Mouse (Mus musculus): ENCODE measurements at regions not wholly inside any gene's neighbourhood (a gene's known extent, or its start where the extent isn't known, plus 50 kb on each side); places are given as distances from the start of the nearest gene placed in this dataset.

- no peak for TF ChIP-seq GATA4 (IDR thresholded peaks at IDR 0.05; ENCODE audit: insufficient replicate concordance, low read length)
Observed at GRCm38 (mm10) chr17:4328810-4329209, 632.7 kb upstream of the Nox3 start.

- no peak for TF ChIP-seq GATA4 (IDR thresholded peaks at IDR 0.05; ENCODE audit: insufficient replicate concordance, low read length)
Observed at GRCm38 (mm10) chr17:4331650-4332049, 635.6 kb upstream of the Nox3 start.

- TF ChIP-seq GATA4 (IDR thresholded peaks at IDR 0.05; ENCODE audit: insufficient replicate concordance, low read length), result no peak
Observed at GRCm38 (mm10) chr17:4333091-4333490, 637.0 kb upstream of the Nox3 start.

- TF ChIP-seq GATA4 (IDR thresholded peaks at IDR 0.05; ENCODE audit: insufficient replicate concordance, low read length), result no peak
Observed at GRCm38 (mm10) chr17:4353018-4353417, 641.1 kb upstream of the Arid1b start.

DNA sequence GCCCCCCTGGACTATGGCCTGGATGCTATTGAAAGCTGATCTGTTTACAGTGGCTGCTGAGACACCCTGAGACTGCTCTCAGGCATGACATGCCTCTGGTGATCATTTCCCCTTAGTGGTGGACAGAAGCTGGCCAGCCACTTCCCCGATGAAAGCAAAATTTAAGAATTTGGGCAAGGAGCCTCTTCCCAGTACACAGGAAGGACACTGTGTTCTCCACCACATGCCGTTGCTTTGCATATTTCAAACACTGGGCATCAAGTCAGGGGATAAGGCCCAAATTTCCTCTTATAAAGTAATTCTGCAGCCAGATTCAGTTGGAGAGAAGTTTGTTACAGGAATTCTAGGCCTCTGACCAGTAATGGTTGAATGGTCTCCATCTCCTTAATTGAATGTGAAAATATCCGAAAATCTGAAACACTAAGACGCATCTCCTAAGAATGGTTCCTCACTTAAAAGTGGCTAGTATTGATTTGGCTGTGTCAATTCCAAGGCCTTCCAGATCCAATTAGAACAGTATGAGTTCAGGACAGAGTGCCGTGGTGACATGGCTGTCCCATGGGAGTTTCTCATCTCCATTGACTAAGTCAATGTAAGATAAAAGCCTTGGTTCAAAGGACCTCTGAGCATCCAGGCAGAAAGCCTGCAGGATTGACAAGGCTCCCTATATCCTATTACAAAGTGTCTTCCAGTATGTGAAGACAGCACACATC lies 638.5 kb upstream of the Arid1b start:
- no peak for TF ChIP-seq GATA4 (IDR thresholded peaks at IDR 0.05; ENCODE audit: insufficient replicate concordance, low read length)

GRCm38 (mm10) chr17:4360413-4361320 lies 633.5 kb upstream of the Arid1b start:
- no peak for TF ChIP-seq GATA4 (IDR thresholded peaks at IDR 0.05; ENCODE audit: insufficient replicate concordance, low read length)

GRCm38 (mm10) chr17:4365811-4366210 lies 628.3 kb upstream of the Arid1b start:
- TF ChIP-seq GATA4 (IDR thresholded peaks at IDR 0.05; ENCODE audit: insufficient replicate concordance, low read length), result no peak

- TF ChIP-seq GATA4 (IDR thresholded peaks at IDR 0.05; ENCODE audit: insufficient replicate concordance, low read length), result no peak
Observed at GRCm38 (mm10) chr17:4380449-4380848, 613.7 kb upstream of the Arid1b start.

GRCm38 (mm10) chr17:4380873-4381272 lies 613.3 kb upstream of the Arid1b start:
- TF ChIP-seq GATA4 (IDR thresholded peaks at IDR 0.05; ENCODE audit: insufficient replicate concordance, low read length), result no peak

DNA sequence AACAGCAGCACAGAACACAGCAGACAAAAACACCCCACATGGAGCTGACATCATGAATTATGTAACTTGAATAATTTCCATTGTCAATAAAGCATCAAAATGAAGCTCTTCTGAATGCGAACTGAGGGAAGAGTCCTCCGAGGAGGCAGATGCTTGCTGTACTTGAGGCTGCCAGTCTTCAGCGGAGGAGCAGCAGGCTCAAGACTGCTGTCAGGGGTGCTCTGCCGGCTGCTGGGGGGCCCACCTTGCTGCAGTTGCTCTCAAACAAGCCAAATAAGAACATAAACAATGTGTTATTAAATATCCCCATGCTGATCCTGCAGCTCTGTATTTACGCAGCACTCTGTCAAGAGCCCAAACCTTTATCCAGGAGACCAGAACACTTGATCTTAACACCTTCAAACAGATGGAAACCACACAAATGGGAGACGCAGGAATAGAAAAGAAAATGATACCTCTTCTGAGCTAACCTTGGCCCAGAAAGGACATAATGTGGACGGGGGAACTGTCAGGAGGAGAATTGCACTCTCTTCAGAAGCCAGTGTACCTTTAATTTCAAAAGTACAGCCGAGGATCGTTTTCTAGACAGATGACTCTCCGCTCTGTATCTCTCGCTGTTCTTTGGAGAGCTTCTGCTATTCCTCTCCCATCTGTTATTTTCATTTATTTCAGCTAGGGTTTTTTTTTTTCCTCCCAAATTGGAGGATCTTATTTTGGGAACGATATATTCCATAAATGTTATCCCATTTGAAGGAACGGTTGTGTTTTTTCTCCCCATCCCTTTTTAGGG lies 612.0 kb upstream of the Arid1b start:
- TF ChIP-seq GATA4 (IDR thresholded peaks at IDR 0.05; ENCODE audit: insufficient replicate concordance, low read length), result no peak

DNA sequence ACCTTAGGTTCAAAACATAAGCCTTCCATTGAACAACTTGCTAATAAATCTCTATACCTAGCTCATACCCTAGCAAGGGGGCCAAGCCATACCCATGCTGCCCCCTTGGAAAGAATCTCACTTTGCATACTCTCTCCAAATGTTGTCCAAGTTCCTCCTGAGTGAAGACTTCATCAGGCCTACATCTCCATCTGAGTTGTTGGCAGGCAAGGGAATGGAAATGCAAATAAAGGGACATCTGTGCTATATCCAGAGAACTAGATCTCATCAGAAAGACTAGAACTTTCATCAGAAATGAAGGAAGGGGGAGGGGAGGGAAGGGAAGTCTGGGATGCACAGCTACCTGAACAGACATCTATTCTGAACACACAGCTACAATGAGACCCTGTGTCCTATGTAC lies 611.4 kb upstream of the Arid1b start:
- TF ChIP-seq GATA4 (IDR thresholded peaks at IDR 0.05; ENCODE audit: insufficient replicate concordance, low read length), result no peak

DNA sequence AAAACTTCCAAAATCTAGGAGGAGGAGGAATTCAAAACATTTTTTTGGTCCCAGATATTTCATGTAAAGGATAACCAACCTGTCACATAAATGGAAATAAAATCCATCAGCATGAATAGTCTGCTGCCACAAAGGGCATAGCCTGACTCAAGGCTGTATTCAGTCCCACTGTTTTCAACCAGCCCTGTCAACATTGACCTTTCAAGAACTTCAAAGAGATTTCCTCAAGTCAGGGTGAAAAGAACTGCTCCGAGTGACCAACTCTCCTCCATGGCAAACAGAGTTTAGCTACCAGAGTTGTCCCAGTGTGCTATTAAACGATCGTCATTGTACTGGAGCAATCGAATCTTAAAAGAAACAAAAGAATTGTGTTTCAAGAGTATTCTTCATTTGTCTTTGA lies 606.5 kb upstream of the Arid1b start:
- no peak for TF ChIP-seq GATA4 (IDR thresholded peaks at IDR 0.05; ENCODE audit: insufficient replicate concordance, low read length)

DNA sequence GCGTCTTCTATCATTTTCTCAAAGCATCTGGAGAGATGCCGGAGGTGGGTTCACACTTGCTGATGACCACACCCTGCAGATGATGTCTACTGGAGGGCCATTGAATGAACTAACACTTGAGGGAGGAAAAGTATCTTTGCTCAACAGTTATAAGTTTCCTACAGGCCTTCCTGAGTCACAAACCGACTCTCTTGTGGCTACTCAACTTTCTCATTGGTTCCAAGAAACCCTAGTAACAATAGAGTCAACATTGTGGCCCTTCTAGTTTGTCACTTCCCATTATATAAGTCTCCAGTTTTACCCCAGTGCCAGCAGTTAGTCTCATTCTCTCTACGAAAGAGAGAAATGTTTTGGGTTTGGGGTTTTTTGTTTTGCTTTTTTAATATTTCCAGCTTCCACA lies 604.1 kb upstream of the Arid1b start:
- no peak for TF ChIP-seq GATA4 (IDR thresholded peaks at IDR 0.05; ENCODE audit: insufficient replicate concordance, low read length)

DNA sequence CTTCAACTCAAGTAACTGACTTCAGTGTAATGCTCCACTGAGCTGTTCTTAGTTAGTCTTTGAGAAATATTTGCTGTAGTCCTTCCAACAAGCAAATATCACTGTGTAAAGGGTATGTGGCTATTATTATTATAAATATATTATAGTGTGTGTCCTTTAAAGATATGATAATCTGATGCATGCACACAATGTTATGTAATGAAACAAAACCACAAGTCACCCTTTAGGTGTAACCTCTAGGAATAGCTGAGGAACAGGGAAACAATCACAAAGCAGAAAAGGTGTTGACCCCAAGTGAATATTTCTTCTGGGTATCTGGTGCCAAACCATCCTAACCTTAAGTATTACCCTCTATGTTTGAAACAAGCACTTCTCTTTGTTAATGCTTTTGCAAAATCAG lies 603.6 kb upstream of the Arid1b start:
- TF ChIP-seq GATA4 (IDR thresholded peaks at IDR 0.05; ENCODE audit: insufficient replicate concordance, low read length), result no peak

DNA sequence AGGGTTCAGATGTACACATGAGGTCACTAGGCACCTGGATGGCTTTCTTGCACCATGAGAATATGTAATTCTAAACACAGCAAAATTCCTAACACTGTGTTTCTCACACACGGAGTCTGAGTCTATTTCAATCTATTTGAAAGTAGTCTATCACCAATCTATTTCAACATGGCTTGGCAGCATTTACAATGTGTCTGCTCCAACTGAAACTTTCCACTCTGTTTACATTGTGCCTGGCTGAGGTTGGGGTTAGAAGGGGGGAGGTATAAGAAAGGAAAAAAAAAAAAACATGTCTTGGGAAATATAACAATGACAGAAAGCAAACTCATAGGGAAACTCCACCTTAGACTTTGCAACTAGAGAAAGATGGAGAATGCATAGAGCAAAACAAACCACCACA lies 602.9 kb upstream of the Arid1b start:
- TF ChIP-seq GATA4 (IDR thresholded peaks at IDR 0.05; ENCODE audit: insufficient replicate concordance, low read length), result no peak

Measured in liver, adult (tissue).